Mouse (Mus musculus): Measurements from ENCODE around the gene Gpr183. TPM values are rescaled to one million over a fixed set of nuclear protein-coding genes. Genes with fewer than 3 reads are reported as not detected.

Gene Gpr183
- total and polyA plus RNA-seq, 2 experiments = 0.26 to 0.37 TPM

- Histone ChIP-seq H3K4me3 (ENCODE audit: insufficient read depth, low read depth, low read length) (no peak overlapping the region), H3K27ac (replicated peaks; ENCODE audit: insufficient read depth, low read depth, low read length) (no peak overlapping the region), H3K79me2 (ENCODE audit: control insufficient read depth, insufficient read depth, low read length) (no peaks in the 10 kb centered on the region; the same call in 1 of the 2 replicates), H3K9ac (ENCODE audit: low read depth, low read length) (no peak overlapping the region), H3K27me3 (ENCODE audit: control insufficient read depth, insufficient read depth, low read length) (no peaks in the 10 kb centered on the region), H3K4me1 (ENCODE audit: control insufficient read depth, insufficient read depth, low read length) (peaks cover 2% of the 10 kb centered on the region), H3K36me3 (ENCODE audit: control insufficient read depth, insufficient read depth, low read length) (no peaks in the 10 kb centered on the region)
- DNase-seq (ENCODE audit: extremely low read depth, low read depth, low spot score) = no peak
- WGBS = 87% methylated on average over 4 of the region's 4 CpGs
- no peak for TF ChIP-seq POLR2A (IDR thresholded peaks at IDR 0.05; ENCODE audit: extremely low read depth, insufficient read depth, low read length)
- TF ChIP-seq CTCF (IDR thresholded peaks at IDR 0.05; ENCODE audit: low read depth, low read length) = no peak
Measured at GRCm38 (mm10) chr14:121960031-121960430, 5.0 kb downstream of the Gpr183 start.

- TF ChIP-seq CTCF (IDR thresholded peaks at IDR 0.05; ENCODE audit: low read depth, low read length) = no peak
- TF ChIP-seq POLR2A (IDR thresholded peaks at IDR 0.05; ENCODE audit: extremely low read depth, insufficient read depth, low read length) = no peak
- Histone ChIP-seq H3K36me3 (ENCODE audit: control insufficient read depth, insufficient read depth, low read length) (no peaks in the 10 kb centered on the region), H3K79me2 (ENCODE audit: control insufficient read depth, insufficient read depth, low read length) (no peaks in the 10 kb centered on the region; the same call in 1 of the 2 replicates), H3K9ac (ENCODE audit: low read depth, low read length) (no peak overlapping the region), H3K27ac (replicated peaks; ENCODE audit: insufficient read depth, low read depth, low read length) (no peak overlapping the region), H3K4me1 (ENCODE audit: control insufficient read depth, insufficient read depth, low read length) (peaks cover 2% of the 10 kb centered on the region), H3K27me3 (ENCODE audit: control insufficient read depth, insufficient read depth, low read length) (no peaks in the 10 kb centered on the region), H3K4me3 (ENCODE audit: insufficient read depth, low read depth, low read length) (no peak overlapping the region)
- WGBS = 94% methylated on average over 3 of the region's 3 CpGs
- DNase-seq (ENCODE audit: extremely low read depth, low read depth, low spot score) = no peak
Measured at GRCm38 (mm10) chr14:121959538-121959980, 5.4 kb downstream of the Gpr183 start.

GRCm38 (mm10) chr14:121958751-121959537 is 6.1 kb downstream of the Gpr183 start:
- no peak for DNase-seq (ENCODE audit: extremely low read depth, low read depth, low spot score)
- Histone ChIP-seq H3K36me3 (ENCODE audit: control insufficient read depth, insufficient read depth, low read length) (no peaks in the 10 kb centered on the region), H3K4me1 (ENCODE audit: control insufficient read depth, insufficient read depth, low read length) (peaks cover 2% of the 10 kb centered on the region), H3K4me3 (ENCODE audit: insufficient read depth, low read depth, low read length) (no peak overlapping the region), H3K79me2 (ENCODE audit: control insufficient read depth, insufficient read depth, low read length) (no peaks in the 10 kb centered on the region; the same call in 1 of the 2 replicates), H3K27ac (replicated peaks; ENCODE audit: insufficient read depth, low read depth, low read length) (no peak overlapping the region), H3K9ac (ENCODE audit: low read depth, low read length) (no peak overlapping the region), H3K27me3 (ENCODE audit: control insufficient read depth, insufficient read depth, low read length) (no peaks in the 10 kb centered on the region)
- 81% methylated on average over 10 of the region's 10 CpGs for WGBS
- TF ChIP-seq CTCF (IDR thresholded peaks at IDR 0.05; ENCODE audit: low read depth, low read length) (no peak), POLR2A (IDR thresholded peaks at IDR 0.05; ENCODE audit: extremely low read depth, insufficient read depth, low read length) (no peak)

- Histone ChIP-seq H3K27ac (replicated peaks; ENCODE audit: insufficient read depth, low read depth, low read length) (no peak overlapping the region), H3K27me3 (ENCODE audit: control insufficient read depth, insufficient read depth, low read length) (no peaks in the 10 kb centered on the region), H3K36me3 (ENCODE audit: control insufficient read depth, insufficient read depth, low read length) (no peaks in the 10 kb centered on the region), H3K4me1 (ENCODE audit: control insufficient read depth, insufficient read depth, low read length) (peaks cover 2% of the 10 kb centered on the region; the same call in 1 of the 2 replicates), H3K9ac (ENCODE audit: low read depth, low read length) (no peak overlapping the region), H3K79me2 (ENCODE audit: control insufficient read depth, insufficient read depth, low read length) (no peaks in the 10 kb centered on the region; the same call in 1 of the 2 replicates), H3K4me3 (ENCODE audit: insufficient read depth, low read depth, low read length) (no peak overlapping the region)
- DNase-seq (ENCODE audit: extremely low read depth, low read depth, low spot score) = no peak
- 94% methylated on average over 3 of the region's 3 CpGs for WGBS
- no peak for TF ChIP-seq CTCF (IDR thresholded peaks at IDR 0.05; ENCODE audit: low read depth, low read length)
- no peak for TF ChIP-seq POLR2A (IDR thresholded peaks at IDR 0.05; ENCODE audit: extremely low read depth, insufficient read depth, low read length)
Measured at GRCm38 (mm10) chr14:121958041-121958750, 6.8 kb downstream of the Gpr183 start.

GRCm38 (mm10) chr14:121957176-121957871 is 7.7 kb downstream of the Gpr183 start:
- H3K79me2 ChIP-seq (ENCODE audit: control insufficient read depth, insufficient read depth, low read length) = no peaks in the 10 kb centered on the region
- H3K27ac ChIP-seq (replicated peaks; ENCODE audit: insufficient read depth, low read depth, low read length) = no peak overlapping the region
- H3K4me3 ChIP-seq (ENCODE audit: insufficient read depth, low read depth, low read length) = no peak overlapping the region
- no peak overlapping the region for H3K9ac ChIP-seq (ENCODE audit: low read depth, low read length)
- DNase-seq (ENCODE audit: extremely low read depth, low read depth, low spot score) = no peak
- no peaks in the 10 kb centered on the region for H3K36me3 ChIP-seq (ENCODE audit: control insufficient read depth, insufficient read depth, low read length)
- peaks cover 2% of the 10 kb centered on the region; the same call in 1 of the 2 replicates for H3K4me1 ChIP-seq (ENCODE audit: control insufficient read depth, insufficient read depth, low read length)
- WGBS = 94% methylated on average over 10 of the region's 10 CpGs
- H3K27me3 ChIP-seq (ENCODE audit: control insufficient read depth, insufficient read depth, low read length) = no peaks in the 10 kb centered on the region
- no peak for TF ChIP-seq POLR2A (IDR thresholded peaks at IDR 0.05; ENCODE audit: extremely low read depth, insufficient read depth, low read length)
- TF ChIP-seq CTCF (IDR thresholded peaks at IDR 0.05; ENCODE audit: low read depth, low read length) = no peak

Measured in liver, adult 2 months (tissue).